Mouse (Mus musculus) forebrain, embryonic 14.5 days (tissue): ENCODE data around the gene Avp. TPM values are rescaled to one million over a fixed set of nuclear protein-coding genes. Genes with fewer than 3 reads are reported as not detected.

ENCODE experiments used
- ATAC-seq: fragments of 200-750 bp; cut with Nextera tagmentation; 2 replicates; pipeline ENCODE4 v1.8.0; 2017; ENCODE audit warnings: mild to moderate bottlenecking, moderate library complexity
- DNase-seq: peaks from one replicate; pipeline ENCODE4 v3.0.0-alpha.2; 2015; ENCODE audit warnings: low spot score
- H3K27ac ChIP-seq: fragments of 300-500 bp; sonication (generic); 2 replicates; pipeline ENCODE4 v1.5.1; 2014; ENCODE audit warnings: low read depth, mild to moderate bottlenecking, control low read depth, low read length, moderate library complexity
- H3K27me3 ChIP-seq: fragments of 300-500 bp; sonication (generic); replicated peaks from 2 replicates; pipeline ENCODE4 v1.6.1; 2014; ENCODE audit warnings: low read length, control low read depth, mixed read lengths; ENCODE audit not compliant: control insufficient read depth, insufficient read depth
- H3K36me3 ChIP-seq: fragments of 300-500 bp; sonication (generic); 2 replicates; pipeline ENCODE4 v1.6.1; 2014; ENCODE audit warnings: low read length, control low read depth; ENCODE audit not compliant: control insufficient read depth, insufficient read depth
- H3K4me1 ChIP-seq: fragments of 300-500 bp; sonication (generic); 2 replicates; pipeline ENCODE4 v1.6.1; 2014; ENCODE audit warnings: antibody characterized with exemption, low read length, control low read depth; ENCODE audit not compliant: control insufficient read depth, insufficient read depth
- H3K4me2 ChIP-seq: fragments of 300-500 bp; sonication (generic); 2 replicates; pipeline ENCODE4 v1.6.1; 2014; ENCODE audit warnings: mild to moderate bottlenecking, control low read depth, low read length
- H3K4me3 ChIP-seq: fragments of 300-500 bp; sonication (generic); 2 replicates; pipeline ENCODE4 v1.5.1; 2014; ENCODE audit warnings: low read depth, low read length, control low read depth
- H3K9ac ChIP-seq: fragments of 300-500 bp; sonication (generic); 2 replicates; pipeline ENCODE4 v1.6.1; 2014; ENCODE audit warnings: mild to moderate bottlenecking, low read length, control low read depth, moderate library complexity
- H3K9me3 ChIP-seq: fragments of 300-500 bp; sonication (generic); replicated peaks from 2 replicates; pipeline ENCODE4 v1.6.1; 2016; ENCODE audit warnings: low read length, control low read depth, mixed read lengths; ENCODE audit not compliant: control insufficient read depth
- WGBS: fragments of 180-500 bp; shearing (Covaris S2); extraction: QIAGEN DNeasy Blood & Tissue Kit; methylation state at CpG from one replicate; pipeline ENCODE4 v1.1.7; 2014; 5-methylcytosine and 5-hydroxymethylcytosine counted together
- microRNA-seq: library from miRNA; unstranded; fragments of <30 nt; microRNA quantifications from one replicate; pipeline ENCODE4, GENCODE M21; 2016
- polyA plus RNA-seq: library from polyadenylated mRNA; unstranded; fragments of >200 nt; fragmentation: Nextera tagmentation; extraction: Ambion mirVana; gene quantifications from 2 replicates; pipeline ENCODE4 v1.2.1, GENCODE M21; 2014

Gene Avp
- polyA plus RNA-seq, 1 experiment from 2014 or later = 17.7 TPM

GRCm38 (mm10) chr2:130538876-130539546 lies 43.3 kb downstream of the Avp start:
- Histone ChIP-seq H3K27ac (no peak overlapping the region), H3K36me3 (peaks cover 90% of the 10 kb centered on the region), H3K4me3 (no peak overlapping the region), H3K4me1 (no peaks in the 10 kb centered on the region), H3K4me2 (no peak overlapping the region), H3K9me3 (no peaks in the 10 kb centered on the region), H3K27me3 (no peaks in the 10 kb centered on the region), H3K9ac (no peak overlapping the region)
- ATAC-seq (no peak), DNase-seq (no peak)
- WGBS = 92% methylated on average over 8 of the region's 8 CpGs

DNA sequence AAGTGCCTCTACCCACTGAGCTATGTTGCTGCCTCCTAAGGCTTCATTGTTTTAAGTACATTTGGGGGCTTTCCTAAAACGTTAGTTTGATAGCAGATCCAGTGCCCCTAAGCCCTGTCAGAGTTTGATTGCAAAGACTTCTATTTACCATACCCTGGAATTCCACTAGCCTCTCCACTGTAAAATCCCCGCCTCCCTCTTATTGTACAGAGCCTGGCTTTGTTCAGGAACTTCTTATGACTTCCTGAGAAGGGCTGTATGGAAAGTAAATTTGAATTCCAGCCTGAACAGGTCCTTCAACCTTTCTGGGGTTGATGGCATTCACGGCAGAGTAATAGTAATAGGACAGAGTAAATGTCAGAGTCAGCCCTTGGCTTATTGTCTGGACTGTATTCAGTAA lies 45.5 kb downstream of the Avp start:
- H3K4me3 ChIP-seq = no peak overlapping the region
- DNase-seq (no peak), ATAC-seq (no peak)
- no peak overlapping the region for H3K4me2 ChIP-seq
- H3K27me3 ChIP-seq = no peaks in the 10 kb centered on the region
- H3K4me1 ChIP-seq = no peaks in the 10 kb centered on the region
- no peaks in the 10 kb centered on the region for H3K9me3 ChIP-seq
- peaks cover 88% of the 10 kb centered on the region for H3K36me3 ChIP-seq
- H3K9ac ChIP-seq = no peak overlapping the region
- H3K27ac ChIP-seq = no peak overlapping the region
- 73% methylated on average over 3 of the region's 3 CpGs for WGBS

- no peaks in the 10 kb centered on the region for H3K9me3 ChIP-seq
- ATAC-seq (no peak), DNase-seq (no peak)
- peaks cover 81% of the 10 kb centered on the region for H3K36me3 ChIP-seq
- no peak overlapping the region for H3K27ac ChIP-seq
- no peak overlapping the region for H3K4me3 ChIP-seq
- no peaks in the 10 kb centered on the region for H3K27me3 ChIP-seq
- no peak overlapping the region for H3K4me2 ChIP-seq
- whole genome bisulfite sequencing = 92% methylated on average over 6 of the region's 6 CpGs
- no peaks in the 10 kb centered on the region for H3K4me1 ChIP-seq
- no peak overlapping the region for H3K9ac ChIP-seq
Measured at GRCm38 (mm10) chr2:130535017-130535416, 47.3 kb downstream of the Avp start.

DNA sequence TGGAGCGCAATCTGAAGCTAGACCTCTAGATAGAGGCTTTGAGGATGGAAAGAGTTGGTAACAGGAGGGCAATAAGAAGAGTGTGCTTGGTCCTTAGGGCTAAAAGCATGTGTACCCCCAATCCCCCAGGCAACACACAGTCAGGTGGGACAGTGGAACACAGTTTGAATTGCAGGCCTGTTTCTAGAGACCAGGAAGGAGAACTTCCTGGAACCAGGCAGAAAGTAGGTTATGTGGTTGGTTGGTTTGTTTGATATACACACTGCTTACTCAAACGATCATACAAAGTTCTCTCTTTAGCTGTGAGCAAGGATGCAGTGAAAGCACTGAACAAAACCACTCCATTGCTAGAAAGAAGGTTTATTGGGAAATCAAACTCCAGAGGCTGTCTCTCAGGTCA lies 50.2 kb downstream of the Avp start:
- DNase-seq (no peak), ATAC-seq (no peak)
- Histone ChIP-seq H3K9me3 (no peaks in the 10 kb centered on the region), H3K9ac (no peak overlapping the region), H3K4me3 (no peak overlapping the region), H3K4me1 (no peaks in the 10 kb centered on the region), H3K36me3 (peaks cover 66% of the 10 kb centered on the region), H3K4me2 (no peak overlapping the region), H3K27me3 (no peaks in the 10 kb centered on the region), H3K27ac (no peak overlapping the region)
- 97% methylated on average over 2 of the region's 2 CpGs for WGBS

Small RNA genes within 50 kb of the gene (microRNA-seq; reads per million reads assigned to microRNA genes)
- gene Gm23876 = not detected

Other genes starting within 250 kb of the Avp start
- 10.1 and 10.9 TPM in 2 replicates for gene Cpxm1, start 185.0 kb downstream of the Avp start, polyA plus RNA-seq
- not detected in 2 replicates for gene Gm28372, start 177.3 kb downstream of the Avp start, polyA plus RNA-seq
- not detected in 2 replicates for gene 1700020A23Rik, start 177.3 kb downstream of the Avp start, polyA plus RNA-seq
- not detected in 2 replicates for gene Tmem239, start 176.1 kb downstream of the Avp start, polyA plus RNA-seq
- 92.2 and 99.3 TPM in 2 replicates for gene Vps16, start 158.2 kb downstream of the Avp start, polyA plus RNA-seq
- gene Pced1a, start 157.9 kb downstream of the Avp start, polyA plus RNA-seq = 8.9 and 12.0 TPM in 2 replicates
- 130 and 135 TPM in 2 replicates for gene Ptpra, start 132.3 kb downstream of the Avp start, polyA plus RNA-seq
- 94.7 and 98.1 TPM in 2 replicates for gene Mrps26, start 18.8 kb downstream of the Avp start, polyA plus RNA-seq
- gene Oxt, start 6.4 kb downstream of the Avp start, polyA plus RNA-seq = 0.66 TPM in 1 of 2 replicates, not detected in the other
- gene Fastkd5, start 47.5 kb upstream of the Avp start, polyA plus RNA-seq = 14.0 and 15.9 TPM in 2 replicates
- 13.0 and 14.9 TPM in 2 replicates for gene Ubox5, start 47.5 kb upstream of the Avp start, polyA plus RNA-seq
- 1.6 and 2.5 TPM in 2 replicates for gene Lzts3, start 60.2 kb upstream of the Avp start, polyA plus RNA-seq
- gene Ddrgk1, start 82.1 kb upstream of the Avp start, polyA plus RNA-seq = 49.8 and 55.9 TPM in 2 replicates
- 125 and 131 TPM in 2 replicates for gene Itpa, start 85.1 kb upstream of the Avp start, polyA plus RNA-seq
- 0.52 and 0.64 TPM in 2 replicates for gene Slc4a11, start 115.0 kb upstream of the Avp start, polyA plus RNA-seq